Mouse (Mus musculus): ENCODE data around the gene Tead4.

DNA sequence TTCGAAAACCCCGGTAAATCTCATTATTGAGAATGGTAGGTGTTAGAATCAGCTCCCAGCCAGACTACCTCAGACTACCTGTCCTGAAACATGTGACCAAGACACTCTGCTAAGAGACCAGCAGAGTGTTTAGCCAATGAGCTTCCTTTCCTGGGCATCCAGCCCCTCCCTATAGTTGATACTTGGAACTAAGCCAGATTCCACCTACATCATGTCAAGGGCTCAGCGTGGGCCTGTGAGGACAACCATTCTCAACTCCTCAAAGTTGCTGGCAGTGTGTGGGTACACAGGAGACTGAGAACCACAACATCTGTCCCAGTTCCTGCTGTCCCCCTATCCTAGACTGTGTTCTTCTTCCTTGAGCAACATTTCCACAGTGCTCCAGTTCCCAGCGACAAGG lies 45.3 kb downstream of the Tead4 start:
- TF ChIP-seq SRF (IDR thresholded peaks at IDR 0.05; ENCODE audit: control insufficient read depth, insufficient read length, low read depth) (no peak), E2F4 (IDR thresholded peaks at IDR 0.05; ENCODE audit: insufficient read depth) (no peak), TCF3 (IDR thresholded peaks at IDR 0.05; ENCODE audit: insufficient read length, low read depth) (no peak), MYOD1 (IDR thresholded peaks at IDR 0.05; ENCODE audit: control insufficient read depth in 1 of 3, insufficient read length in 2 of 3, low read depth in 2 of 3) (no peak), MAX (IDR thresholded peaks at IDR 0.05; ENCODE audit: low read depth) (no peak), USF1 (IDR thresholded peaks at IDR 0.05; ENCODE audit: low read depth) (no peak), POLR2A (IDR thresholded peaks at IDR 0.05; ENCODE audit: insufficient read length, low read depth) (no peak), TCF12 (IDR thresholded peaks at IDR 0.05; ENCODE audit: insufficient read depth, poor library complexity, severe bottlenecking) (no peak)
